Mouse (Mus musculus): ENCODE measurements around the gene Ilk.

GRCm38 (mm10) chr7:105787285-105788140 is 51.1 kb downstream of the Ilk start, which contains the start of gene Dchs1:
- TF ChIP-seq POLR2A (IDR thresholded peaks at IDR 0.05; ENCODE audit: control insufficient read depth, low read depth, low read length) (no peak), CTCF (IDR thresholded peaks at IDR 0.05; ENCODE audit: control insufficient read depth, insufficient read depth, insufficient replicate concordance, low read depth, low read length) (no peak)

Data from testis, adult 2 months (tissue).